Comparison of ENCODE assay signal across 12 mouse cellular contexts in genomic region chr14:78886566-78887234, GRCm38 (mm10). TPM values are rescaled to one million over a fixed set of nuclear protein-coding genes. Genes with fewer than 3 reads are reported as not detected.
DNase-seq lines count a peak whose midpoint lies in the region; ATAC-seq and TF ChIP-seq lines count a peak whose summit lies in the region.
"Had no signal": no experiment of that assay in that cellular context is flagged by ENCODE, and none has a peak within 500 bp of the region (broad histone marks: within the 10 kb centered on the region; RNA-seq: fewer than 3 reads in every experiment).

No protein-coding gene starts in this region.

- H3K9me3 ChIP-seq in heart, embryonic 12.5 days (replicated peaks) = no peaks in the 10 kb centered on the region
- H3K9me3 ChIP-seq in midbrain, postnatal 0 days (ENCODE audit: low read length) = no peaks in the 10 kb centered on the region
- H3K9me3 ChIP-seq in midbrain, embryonic 10.5 days (replicated peaks) = no peaks in the 10 kb centered on the region
- no peaks in the 10 kb centered on the region for H3K9me3 ChIP-seq in forebrain, postnatal 0 days (ENCODE audit: low read length)
- H3K9me3 ChIP-seq: liver, embryonic 13.5 days had no signal

- no peaks in the 10 kb centered on the region for H3K27me3 ChIP-seq in heart, embryonic 12.5 days (replicated peaks)
- H3K27me3 ChIP-seq in midbrain, postnatal 0 days (ENCODE audit: insufficient read depth, low read length) = no peaks in the 10 kb centered on the region
- H3K27me3 ChIP-seq in midbrain, embryonic 10.5 days (ENCODE audit: low read depth, poor library complexity, severe bottlenecking) = no peaks in the 10 kb centered on the region
- H3K27me3 ChIP-seq in forebrain, postnatal 0 days (ENCODE audit: insufficient read depth, low read length) = no peaks in the 10 kb centered on the region
- H3K27me3 ChIP-seq: liver, embryonic 13.5 days had no signal

- DNase-seq in heart, adult 8-10 months (ENCODE audit: low spot score) = peak; percentile 49
- peak; percentile 28 for DNase-seq in midbrain, postnatal 0 days (ENCODE audit: low spot score)
- DNase-seq in midbrain, embryonic 10.5 days (ENCODE audit: low spot score) = no peak
- no peak for DNase-seq in forebrain, postnatal 0 days
- DNase-seq in lung, postnatal 36 days = peak; percentile 10
- DNase-seq: liver, embryonic 13.5 days; thymus, postnatal 4 days had no signal

- TF ChIP-seq CTCF in midbrain, postnatal 0 days (IDR thresholded peaks at IDR 0.05) = no peak
- no peak for TF ChIP-seq CTCF in forebrain, postnatal 0 days (IDR thresholded peaks at IDR 0.05; ENCODE audit: low read depth)

- no peak for ATAC-seq in heart, embryonic 12.5 days (ENCODE audit: insufficient number of reproducible peaks, low FRiP score)
- 0 out of 2 replicates have a peak, but pooled peaks have one; percentile 34 for ATAC-seq in midbrain, postnatal 0 days (ENCODE audit: low FRiP score)
- ATAC-seq in forebrain, postnatal 0 days = 0 out of 2 replicates have a peak, but pooled peaks have one; percentile 12
- no peak for ATAC-seq in megakaryocyte progenitor cell, adult 5-6 weeks (replicated peaks; ENCODE audit: poor library complexity)
- no peak for ATAC-seq in erythroblast, adult 5-6 weeks (replicated peaks; ENCODE audit: low FRiP score, poor library complexity, severe bottlenecking)

- peaks cover 22% of the 10 kb centered on the region for H3K4me1 ChIP-seq in heart, embryonic 12.5 days (replicated peaks)
- H3K4me1 ChIP-seq in midbrain, postnatal 0 days (ENCODE audit: insufficient read depth, low read length) = no peaks in the 10 kb centered on the region; the same call in 1 of the 2 replicates
- H3K4me1 ChIP-seq in midbrain, embryonic 10.5 days = peaks cover under 1% of the 10 kb centered on the region
- peaks cover 5% of the 10 kb centered on the region; the same call in 1 of the 2 replicates for H3K4me1 ChIP-seq in forebrain, postnatal 0 days (ENCODE audit: insufficient read depth)
- H3K4me1 ChIP-seq: liver, embryonic 13.5 days had no signal

- no peak overlapping the region for H3K27ac ChIP-seq in heart, embryonic 12.5 days (ENCODE audit: poor library complexity, severe bottlenecking)
- H3K27ac ChIP-seq in midbrain, postnatal 0 days (ENCODE audit: low read depth, low read length) = no peak overlapping the region
- H3K27ac ChIP-seq in midbrain, embryonic 10.5 days (replicated peaks) = no peak overlapping the region
- H3K27ac ChIP-seq in forebrain, postnatal 0 days (ENCODE audit: low read depth, low read length) = no peak overlapping the region
- H3K27ac ChIP-seq: kidney, postnatal 0 days; liver, embryonic 13.5 days had no signal

- H3K4me2 ChIP-seq in heart, embryonic 12.5 days = no peak overlapping the region
- no peak overlapping the region for H3K4me2 ChIP-seq in midbrain, postnatal 0 days (ENCODE audit: low read depth, low read length, poor library complexity, severe bottlenecking)
- H3K4me2 ChIP-seq in forebrain, postnatal 0 days (ENCODE audit: low read depth) = no peak overlapping the region
- H3K4me2 ChIP-seq: liver, embryonic 13.5 days had no signal

- H3K9ac ChIP-seq in heart, embryonic 12.5 days = no peak overlapping the region
- no peak overlapping the region for H3K9ac ChIP-seq in midbrain, postnatal 0 days (replicated peaks; ENCODE audit: low read length, poor library complexity, severe bottlenecking)
- H3K9ac ChIP-seq in forebrain, postnatal 0 days = no peak overlapping the region
- H3K9ac ChIP-seq: liver, embryonic 13.5 days had no signal

- 88% methylated on average over 8 of the region's 8 CpGs for WGBS in heart, embryonic 12.5 days
- WGBS in midbrain, postnatal 0 days = 77% methylated on average over 8 of the region's 8 CpGs
- 91% methylated on average over 8 of the region's 8 CpGs for WGBS in midbrain, embryonic 10.5 days
- 84% methylated on average over 8 of the region's 8 CpGs for WGBS in forebrain, postnatal 0 days

- no peaks in the 10 kb centered on the region for H3K36me3 ChIP-seq in heart, embryonic 12.5 days
- no peaks in the 10 kb centered on the region for H3K36me3 ChIP-seq in midbrain, postnatal 0 days (ENCODE audit: insufficient read depth, low read length)
- no peaks in the 10 kb centered on the region for H3K36me3 ChIP-seq in midbrain, embryonic 10.5 days
- no peaks in the 10 kb centered on the region for H3K36me3 ChIP-seq in forebrain, postnatal 0 days (ENCODE audit: insufficient read depth)
- H3K36me3 ChIP-seq: liver, embryonic 13.5 days had no signal

- no peak overlapping the region for H3K4me3 ChIP-seq in heart, embryonic 12.5 days
- no peak overlapping the region for H3K4me3 ChIP-seq in midbrain, postnatal 0 days (ENCODE audit: low read depth, low read length)
- no peak overlapping the region for H3K4me3 ChIP-seq in midbrain, embryonic 10.5 days
- no peak overlapping the region for H3K4me3 ChIP-seq in forebrain, postnatal 0 days (ENCODE audit: low read depth, low read length)
- H3K4me3 ChIP-seq: erythroblast, embryonic 14.5 days; liver, embryonic 13.5 days had no signal

RNA-seq across cellular contexts. Expression of gene Vwa8, which starts 37.8 kb away (rescaled TPM):
- total RNA-seq in heart, adult 8-10 months (2022) = 100 to 1,000 TPM; 168 to 243 (median 193) TPM
- polyA plus RNA-seq in heart, embryonic 12.5 days (2016; fragmentation: Nextera tagmentation; extraction: Ambion mirVana) = 19.8 and 22.7 TPM in 2 replicates
- total RNA-seq in midbrain, postnatal 0 days (2014; rRNA removed) = 18.1 and 19.5 TPM in 2 replicates
- 7.1 and 8.1 TPM in 2 replicates for polyA plus RNA-seq in midbrain, postnatal 0 days (2015; fragmentation: Nextera tagmentation; extraction: Ambion mirVana)
- 6.1 and 7.2 TPM in 2 replicates for polyA plus RNA-seq in midbrain, embryonic 10.5 days (2016; fragmentation: Nextera tagmentation; extraction: Ambion mirVana)
- 11.6 and 13.9 TPM in 2 replicates for total RNA-seq in forebrain, postnatal 0 days (2014; rRNA removed)
- 4.7 and 5.1 TPM in 2 replicates for polyA plus RNA-seq in forebrain, postnatal 0 days (2015; fragmentation: Nextera tagmentation; extraction: Ambion mirVana)
- 22.6 and 22.8 TPM in 2 replicates for total RNA-seq in megakaryocyte progenitor cell, adult 5-6 weeks (2015)
- total RNA-seq in megakaryocyte progenitor cell, adult 5-6 weeks (2017) = 21.8 and 26.6 TPM in 2 replicates
- total RNA-seq in erythroblast, adult 5-6 weeks (2015; ENCODE audit: low replicate concordance) = 4.6 and 6.9 TPM in 2 replicates
- total RNA-seq in erythroblast, adult 5-6 weeks (2017; ENCODE audit: low replicate concordance) = 3.2 and 4.3 TPM in 2 replicates

Comparison
In these comparisons a context has a peak if more than half of its experiments do, and no peak if none do; other contexts are left out.
1. DNase-seq: peak in heart, adult 8-10 months (single experiment), midbrain, postnatal 0 days (single experiment) and lung, postnatal 36 days (single experiment); none in midbrain, embryonic 10.5 days (single experiment) and forebrain, postnatal 0 days (single experiment).
2. ATAC-seq: peak in midbrain, postnatal 0 days (single experiment) and forebrain, postnatal 0 days (single experiment); none in heart, embryonic 12.5 days (single experiment), megakaryocyte progenitor cell, adult 5-6 weeks (single experiment) and erythroblast, adult 5-6 weeks (single experiment).